Mouse (Mus musculus) liver, embryonic 13.5 days (tissue): ENCODE results near the gene Pik3c2b. TPM values are rescaled to one million over a fixed set of nuclear protein-coding genes. Genes with fewer than 3 reads are reported as not detected.

Experiments used
- ATAC-seq: fragments of 200-750 bp; cut with Nextera tagmentation; 2 replicates; pipeline ENCODE4 v1.8.0; 2017; ENCODE audit warnings: low read depth, mild to moderate bottlenecking, moderate number of reproducible peaks, moderate library complexity
- DNase-seq: peaks from one replicate; pipeline ENCODE4 v3.0.0; 2022
- H3K27ac ChIP-seq: fragments of 300-500 bp; sonication (generic); 2 replicates; pipeline ENCODE4 v1.5.1; 2015; ENCODE audit warnings: moderate library complexity, mild to moderate bottlenecking, inconsistent platforms
- H3K27me3 ChIP-seq: fragments of 300-500 bp; sonication (generic); 2 replicates; pipeline ENCODE4 v1.6.1; 2015; ENCODE audit warnings: mild to moderate bottlenecking, inconsistent platforms
- H3K36me3 ChIP-seq: fragments of 300-500 bp; sonication (generic); 2 replicates; pipeline ENCODE4 v1.6.1; 2015; ENCODE audit warnings: mild to moderate bottlenecking, inconsistent platforms
- H3K4me1 ChIP-seq: fragments of 300-500 bp; sonication (generic); replicated peaks from 2 replicates; pipeline ENCODE4 v1.6.1; 2015; ENCODE audit warnings: inconsistent platforms
- H3K4me2 ChIP-seq: fragments of 300-500 bp; sonication (generic); 2 replicates; pipeline ENCODE4 v1.6.1; 2015; ENCODE audit warnings: inconsistent platforms, mild to moderate bottlenecking, moderate library complexity
- H3K4me3 ChIP-seq: fragments of 300-500 bp; sonication (generic); replicated peaks from 2 replicates; pipeline ENCODE4 v1.5.1; 2015; ENCODE audit warnings: mild to moderate bottlenecking, inconsistent platforms
- H3K9ac ChIP-seq: fragments of 300-500 bp; sonication (generic); 2 replicates; pipeline ENCODE4 v1.6.1; 2015; ENCODE audit warnings: mild to moderate bottlenecking, inconsistent platforms
- H3K9me3 ChIP-seq: fragments of 300-500 bp; sonication (generic); replicated peaks from 2 replicates; pipeline ENCODE4 v1.6.1; 2016; ENCODE audit warnings: inconsistent platforms
- WGBS: fragments of 180-500 bp; shearing (Covaris S2); methylation state at CpG from one replicate; pipeline ENCODE4 v1.1.7; 2015; ENCODE audit not compliant: insufficient replicate concordance; 5-methylcytosine and 5-hydroxymethylcytosine counted together
- polyA plus RNA-seq: library from polyadenylated mRNA; unstranded; fragments of >200 nt; fragmentation: Nextera tagmentation; extraction: Ambion mirVana; gene quantifications from 2 replicates; pipeline ENCODE4 v1.2.1, GENCODE M21; 2015

Gene Pik3c2b
- polyA plus RNA-seq, 1 experiment from 2014 or later: 0.82 TPM

DNA sequence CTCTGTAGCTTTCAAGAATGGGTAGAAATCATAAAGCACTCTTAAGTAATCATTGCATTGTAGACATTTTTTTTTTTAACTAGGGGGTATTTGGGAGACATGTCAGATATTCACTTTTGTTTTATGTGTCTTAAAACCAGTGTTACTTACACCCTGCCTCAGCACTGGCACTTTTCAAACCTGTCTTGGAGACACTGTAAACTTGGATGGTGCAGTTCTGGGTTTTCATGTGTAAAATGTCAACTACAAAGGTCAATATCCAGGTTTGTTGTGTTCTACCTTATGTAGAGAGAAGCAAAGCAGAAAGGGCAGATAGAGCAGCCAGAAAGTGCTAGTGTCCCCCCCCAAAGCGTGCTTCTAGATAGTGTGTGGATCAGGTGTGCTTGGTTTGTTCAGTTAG is 92.9 kb downstream of the Pik3c2b start:
- Histone ChIP-seq H3K9me3 (no peaks in the 10 kb centered on the region), H3K4me2 (no peak overlapping the region), H3K4me1 (peaks cover 45% of the 10 kb centered on the region), H3K27me3 (no peaks in the 10 kb centered on the region), H3K4me3 (no peak overlapping the region), H3K9ac (no peak overlapping the region), H3K27ac (no peak overlapping the region), H3K36me3 (peaks cover 94% of the 10 kb centered on the region)
- 94% methylated on average over 1 of the region's 1 CpGs for WGBS
- ATAC-seq: no peak
- DNase-seq: no peak

DNA sequence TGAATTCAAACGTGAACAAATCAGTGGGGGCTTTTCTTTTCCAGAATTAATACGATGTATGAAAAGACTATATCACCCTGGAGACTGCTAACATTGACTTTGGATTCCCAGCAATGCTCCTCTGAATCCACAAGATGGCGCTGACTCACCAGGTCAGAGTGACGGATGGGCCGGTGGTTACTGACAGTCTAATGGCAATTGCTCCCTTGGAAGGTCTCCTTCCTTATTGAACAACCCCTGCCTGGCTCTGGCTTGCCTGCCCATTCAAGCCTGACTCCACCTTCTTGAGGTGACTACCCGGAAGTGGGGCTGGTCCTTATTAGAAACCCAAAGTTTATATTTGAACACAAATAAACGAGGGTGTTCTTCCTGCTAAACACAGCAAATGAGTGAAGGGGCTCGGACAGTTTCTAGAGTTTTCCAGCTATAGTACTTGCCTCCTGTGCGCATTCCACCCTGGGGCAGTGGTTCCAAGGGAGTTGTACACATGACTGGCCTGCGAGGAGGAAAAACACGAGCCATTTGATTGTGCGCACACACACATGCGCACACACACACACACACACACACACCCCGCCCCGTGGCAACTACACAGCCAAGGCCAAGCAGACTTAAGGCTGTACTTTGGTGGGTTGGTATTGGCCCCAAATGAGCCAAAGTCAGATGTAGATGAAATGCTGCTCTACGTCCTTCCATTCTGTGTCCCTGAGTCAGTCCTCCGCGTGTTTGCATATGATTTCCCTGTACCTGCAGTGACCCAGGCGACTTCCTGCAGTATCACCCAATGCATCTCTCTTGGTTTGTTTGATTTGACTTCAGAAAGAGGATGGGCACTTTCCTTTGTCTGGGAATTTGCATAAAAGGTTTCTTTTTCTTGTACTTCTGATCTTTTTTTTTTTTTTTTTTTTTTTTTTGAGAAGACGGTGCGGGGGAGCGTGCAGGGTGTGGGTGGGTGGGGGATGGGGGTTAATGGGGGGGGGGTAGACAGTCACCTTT is 100.8 kb downstream of the Pik3c2b start:
- no peak overlapping the region for H3K9ac ChIP-seq
- no peak for DNase-seq
- 59% methylated on average over 22 of the region's 22 CpGs for whole genome bisulfite sequencing
- no peak for ATAC-seq
- peaks cover 18% of the 10 kb centered on the region for H3K36me3 ChIP-seq
- no peaks in the 10 kb centered on the region; the same call in none of the 2 replicates for H3K9me3 ChIP-seq
- H3K27ac ChIP-seq: no peak overlapping the region
- H3K4me1 ChIP-seq: no peaks in the 10 kb centered on the region
- H3K27me3 ChIP-seq: no peaks in the 10 kb centered on the region
- no peak overlapping the region for H3K4me2 ChIP-seq
- no peak overlapping the region for H3K4me3 ChIP-seq

DNA sequence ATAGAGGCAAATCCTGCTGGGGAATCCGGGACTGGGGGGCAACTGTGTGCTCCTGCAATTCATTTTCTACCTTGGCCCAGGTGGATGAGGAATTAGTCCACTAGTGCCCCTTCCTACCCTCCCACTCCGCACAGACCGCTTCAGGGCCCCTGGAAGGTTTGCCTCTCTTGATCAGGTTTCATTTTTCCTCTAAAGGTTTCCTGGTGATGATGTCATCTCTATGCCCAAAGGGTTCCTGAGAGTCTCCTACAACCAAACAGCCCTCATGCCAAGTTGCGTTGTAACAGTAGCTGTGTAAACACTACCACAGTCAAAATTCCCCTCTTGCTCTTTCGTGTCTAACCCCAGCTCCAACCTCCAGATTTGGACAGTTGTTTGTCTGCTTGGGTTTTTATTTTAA is 101.9 kb downstream of the Pik3c2b start:
- Histone ChIP-seq H3K36me3 (peaks cover 10% of the 10 kb centered on the region), H3K27me3 (no peaks in the 10 kb centered on the region), H3K9ac (no peak overlapping the region), H3K9me3 (no peaks in the 10 kb centered on the region; the same call in none of the 2 replicates), H3K4me3 (no peak overlapping the region), H3K4me2 (no peak overlapping the region), H3K4me1 (no peaks in the 10 kb centered on the region), H3K27ac (no peak overlapping the region)
- DNase-seq (no peak), ATAC-seq (no peak)
- 71% methylated on average over 5 of the region's 5 CpGs for WGBS

GRCm38 (mm10) chr1:133148122-133148521 is 102.7 kb downstream of the Pik3c2b start:
- Histone ChIP-seq H3K4me1 (no peaks in the 10 kb centered on the region), H3K36me3 (0 out of 2 replicates have a peak, but pooled peaks cover 3% of the 10 kb centered on the region), H3K4me2 (no peak overlapping the region), H3K27ac (no peak overlapping the region), H3K9me3 (no peaks in the 10 kb centered on the region; the same call in none of the 2 replicates), H3K27me3 (no peaks in the 10 kb centered on the region), H3K9ac (no peak overlapping the region), H3K4me3 (no peak overlapping the region)
- WGBS: 85% methylated on average over 8 of the region's 8 CpGs
- ATAC-seq: no peak
- no peak for DNase-seq

- 91% methylated on average over 2 of the region's 2 CpGs for WGBS
- Histone ChIP-seq H3K4me2 (no peak overlapping the region), H3K9ac (no peak overlapping the region), H3K27me3 (no peaks in the 10 kb centered on the region), H3K27ac (no peak overlapping the region), H3K4me3 (no peak overlapping the region), H3K9me3 (no peaks in the 10 kb centered on the region; the same call in none of the 2 replicates), H3K36me3 (no peaks in the 10 kb centered on the region), H3K4me1 (no peaks in the 10 kb centered on the region)
- ATAC-seq: no peak
- no peak for DNase-seq
Measured at GRCm38 (mm10) chr1:133150556-133150955, 105.1 kb downstream of the Pik3c2b start.

- no peak for DNase-seq
- Histone ChIP-seq H3K27ac (no peak overlapping the region), H3K4me2 (no peak overlapping the region), H3K9me3 (no peaks in the 10 kb centered on the region; the same call in none of the 2 replicates), H3K36me3 (no peaks in the 10 kb centered on the region), H3K27me3 (no peaks in the 10 kb centered on the region), H3K4me1 (no peaks in the 10 kb centered on the region), H3K4me3 (no peak overlapping the region), H3K9ac (no peak overlapping the region)
- ATAC-seq: no peak
- 73% methylated on average over 3 of the region's 3 CpGs for WGBS
Measured at GRCm38 (mm10) chr1:133152213-133152612, 106.7 kb downstream of the Pik3c2b start.

DNA sequence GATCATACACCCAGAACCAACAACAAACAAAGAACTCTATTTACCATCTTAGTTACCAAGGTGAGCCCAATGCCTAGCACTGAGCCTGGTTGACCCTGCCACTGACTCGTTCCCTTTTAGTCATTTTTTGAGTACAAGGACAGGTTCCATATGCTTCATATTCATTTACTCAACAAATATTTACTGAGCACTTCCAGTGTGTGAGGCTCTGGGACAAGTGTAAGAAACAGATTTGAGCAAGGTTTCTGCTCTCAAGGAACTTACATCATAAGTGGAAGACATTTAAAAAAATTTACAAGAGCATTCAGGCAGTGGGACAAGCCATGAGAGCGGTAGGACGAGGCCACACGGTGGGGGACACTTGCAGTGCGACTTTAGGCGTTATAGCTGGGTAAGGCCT is 109.8 kb downstream of the Pik3c2b start:
- H3K4me1 ChIP-seq: no peaks in the 10 kb centered on the region
- WGBS: 68% methylated on average over 6 of the region's 6 CpGs

More for the DNA sequence above, 109.8 kb downstream of the Pik3c2b start:
- no peak overlapping the region for H3K9ac ChIP-seq
- H3K27me3 ChIP-seq: peaks cover 21% of the 10 kb centered on the region
- no peak overlapping the region for H3K27ac ChIP-seq
- H3K36me3 ChIP-seq: no peaks in the 10 kb centered on the region
- ATAC-seq (no peak), DNase-seq (no peak)
- H3K9me3 ChIP-seq: no peaks in the 10 kb centered on the region
- no peak overlapping the region for H3K4me3 ChIP-seq
- no peak overlapping the region for H3K4me2 ChIP-seq

Other genes starting within 250 kb of the Pik3c2b start
- 0.09 and 0.10 TPM in 2 replicates for gene Lrrn2, start 165.4 kb upstream of the Pik3c2b start, polyA plus RNA-seq
- 16.6 and 16.8 TPM in 2 replicates for gene Mdm4, start 15.1 kb upstream of the Pik3c2b start, polyA plus RNA-seq
- 35.8 and 49.1 TPM in 2 replicates for gene Ppp1r15b, start 85.5 kb downstream of the Pik3c2b start, polyA plus RNA-seq
- gene Plekha6, start 118.5 kb downstream of the Pik3c2b start, polyA plus RNA-seq: 1.9 TPM in 2 replicates